Comparison of ENCODE assay signal across 8 mouse cellular contexts in the genomic region with DNA sequence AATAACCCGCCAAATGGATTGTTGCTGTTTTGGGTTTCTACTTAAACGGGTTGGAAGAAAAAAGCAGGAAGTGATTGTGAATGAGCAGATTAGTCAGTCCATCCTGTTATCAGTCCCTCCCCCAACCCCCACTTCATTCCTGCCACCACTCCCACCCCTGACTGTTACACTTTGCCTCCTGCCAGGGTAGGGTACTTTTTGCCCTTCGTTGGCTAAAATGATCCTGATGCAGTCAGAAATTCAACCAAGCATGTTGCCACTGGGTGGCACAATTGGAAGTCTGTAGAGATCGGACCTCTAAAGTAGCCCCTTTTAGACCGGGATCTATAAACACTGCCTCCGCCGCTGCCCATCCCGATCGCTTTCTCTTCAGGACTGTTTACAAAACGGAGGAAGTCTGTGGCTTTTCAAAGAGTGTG.
DNase-seq lines count a peak whose midpoint lies in the region; ATAC-seq and TF ChIP-seq lines count a peak whose summit lies in the region.

No protein-coding gene starts in this region.

- DNase-seq in adrenal gland, postnatal 25 days: peak; percentile 6
- DNase-seq in adrenal gland, adult 18-20 months (ENCODE audit: low spot score in 2 of 2): no peak
- DNase-seq in ES-E14 (ENCODE audit: low read depth, low spot score): peak; percentile 19
- peak; percentile 75 for DNase-seq in forebrain, embryonic 14.5 days (ENCODE audit: low spot score)
- peak; percentile 17 for DNase-seq in kidney, adult 2 months

- no peaks in the 10 kb centered on the region for H3K36me3 ChIP-seq in ES-E14 (ENCODE audit: control insufficient read depth, insufficient read depth, low read length, poor library complexity, severe bottlenecking)
- no peaks in the 10 kb centered on the region for H3K36me3 ChIP-seq in forebrain, embryonic 14.5 days (ENCODE audit: control insufficient read depth, insufficient read depth, low read length)
- no peaks in the 10 kb centered on the region for H3K36me3 ChIP-seq in kidney, adult 2 months (ENCODE audit: control insufficient read depth, insufficient read depth, low read length)
- H3K36me3 ChIP-seq in liver, embryonic 12.5 days: no peaks in the 10 kb centered on the region
- no peaks in the 10 kb centered on the region for H3K36me3 ChIP-seq in neural tube, embryonic 13.5 days

- H3K27ac ChIP-seq in ES-E14 (ENCODE audit: insufficient read depth, low read depth, low read length, poor library complexity, severe bottlenecking): no peak overlapping the region
- H3K27ac ChIP-seq in forebrain, embryonic 14.5 days (ENCODE audit: low read depth, low read length): no peak overlapping the region
- H3K27ac ChIP-seq in kidney, adult 2 months (ENCODE audit: insufficient read depth, low read depth, low read length): no peak overlapping the region
- no peak overlapping the region for H3K27ac ChIP-seq in liver, embryonic 12.5 days
- no peak overlapping the region for H3K27ac ChIP-seq in neural tube, embryonic 13.5 days (replicated peaks)

- peak overlapping the region; percentile 39 for H3K4me2 ChIP-seq in forebrain, embryonic 14.5 days (ENCODE audit: low read length)
- H3K4me2 ChIP-seq in liver, embryonic 12.5 days: peak overlapping the region; percentile 51
- peak overlapping the region; percentile 45 for H3K4me2 ChIP-seq in neural tube, embryonic 13.5 days

- no peaks in the 10 kb centered on the region for H3K9me3 ChIP-seq in ES-E14 (ENCODE audit: control insufficient read depth, insufficient read depth, low read depth, low read length)
- no peaks in the 10 kb centered on the region for H3K9me3 ChIP-seq in forebrain, embryonic 14.5 days (replicated peaks; ENCODE audit: control insufficient read depth, low read length)
- H3K9me3 ChIP-seq in liver, embryonic 12.5 days (replicated peaks): no peaks in the 10 kb centered on the region
- H3K9me3 ChIP-seq in neural tube, embryonic 13.5 days: no peaks in the 10 kb centered on the region; the same call in 1 of the 2 replicates

- in situ Hi-C loops in ES-E14 (cut with MboI; ENCODE audit: low sequenced_read_pairs in 2 of 2, unreplicated experiment in 2 of 2): no loop called here

- no peak; the same call in 1 of the 2 replicates for TF ChIP-seq CTCF in kidney, adult 2 months (conservative IDR thresholded peaks at IDR 0.05; ENCODE audit: insufficient read depth, insufficient read length, low read depth, low read length)

- peaks cover 0 to 4% of the 10 kb centered on the region in 2 experiments; a peak in 1 of 4 replicates for H3K4me1 ChIP-seq in ES-E14 (ENCODE audit: control insufficient read depth in 2 of 2, insufficient read depth in 2 of 2, low read length in 2 of 2, poor library complexity in 1 of 2)
- H3K4me1 ChIP-seq in forebrain, embryonic 14.5 days (ENCODE audit: control insufficient read depth, insufficient read depth, low read length): no peaks in the 10 kb centered on the region
- no peaks in the 10 kb centered on the region for H3K4me1 ChIP-seq in kidney, adult 2 months (ENCODE audit: control insufficient read depth, insufficient read depth, low read length)
- H3K4me1 ChIP-seq in liver, embryonic 12.5 days: peaks cover 34% of the 10 kb centered on the region
- H3K4me1 ChIP-seq in neural tube, embryonic 13.5 days (replicated peaks): peaks cover 6% of the 10 kb centered on the region

- 10% methylated on average over 10 of the region's 10 CpGs for WGBS in forebrain, embryonic 14.5 days
- 13% methylated on average over 10 of the region's 10 CpGs for WGBS in kidney, adult 2 months
- WGBS in liver, embryonic 12.5 days (ENCODE audit: insufficient replicate concordance): 8% methylated on average over 10 of the region's 10 CpGs
- 16% methylated on average over 10 of the region's 10 CpGs for WGBS in neural tube, embryonic 13.5 days

- no peak overlapping the region; a peak in 1 of 4 replicates for H3K4me3 ChIP-seq in ES-E14 (ENCODE audit: insufficient read depth in 1 of 2, low read depth in 1 of 2, low read length in 2 of 2, poor library complexity in 1 of 2, severe bottlenecking in 1 of 2)
- 0 out of 2 replicates have a peak overlapping the region, but pooled peaks have one; percentile 6 for H3K4me3 ChIP-seq in forebrain, embryonic 14.5 days (ENCODE audit: low read depth, low read length)
- H3K4me3 ChIP-seq in kidney, adult 2 months (ENCODE audit: insufficient read depth, low read depth, low read length): no peak overlapping the region
- peak overlapping the region; percentile 25; the same call in 1 of the 2 replicates for H3K4me3 ChIP-seq in liver, embryonic 12.5 days
- peak overlapping the region; percentile 18; the same call in 1 of the 2 replicates for H3K4me3 ChIP-seq in neural tube, embryonic 13.5 days

- TF ChIP-seq POLR2A in kidney, adult 2 months (IDR thresholded peaks at IDR 0.05; ENCODE audit: low read depth, low read length): no peak

- H3K27me3 ChIP-seq in forebrain, embryonic 14.5 days (replicated peaks; ENCODE audit: control insufficient read depth, insufficient read depth, low read length): no peaks in the 10 kb centered on the region
- H3K27me3 ChIP-seq in kidney, adult 2 months (replicated peaks; ENCODE audit: control insufficient read depth, insufficient read depth, low read length): no peaks in the 10 kb centered on the region; the same call in 1 of the 2 replicates
- H3K27me3 ChIP-seq in liver, embryonic 12.5 days (replicated peaks): no peaks in the 10 kb centered on the region
- H3K27me3 ChIP-seq in neural tube, embryonic 13.5 days: 0 out of 2 replicates have a peak, but pooled peaks cover 5% of the 10 kb centered on the region

- no peak for ATAC-seq in forebrain, embryonic 14.5 days
- ATAC-seq in liver, embryonic 12.5 days: no peak
- no peak for ATAC-seq in neural tube, embryonic 13.5 days (ENCODE audit: low read depth)
- no peak for ATAC-seq in erythroid progenitor cell, adult 5-6 weeks (replicated peaks; ENCODE audit: low FRiP score, poor library complexity, severe bottlenecking)

- no peak overlapping the region for H3K9ac ChIP-seq in ES-E14 (ENCODE audit: insufficient read depth, low read depth, low read length, poor library complexity, severe bottlenecking)
- no peak overlapping the region for H3K9ac ChIP-seq in forebrain, embryonic 14.5 days (ENCODE audit: low read length)
- no peak overlapping the region for H3K9ac ChIP-seq in liver, embryonic 12.5 days
- H3K9ac ChIP-seq in neural tube, embryonic 13.5 days: no peak overlapping the region; the same call in 1 of the 2 replicates

TF ChIP-seq in ES-E14, 5 proteins besides CTCF, POLR2A, EP300 and RAD21:
- TF ChIP-seq MAFK (IDR thresholded peaks at IDR 0.05; ENCODE audit: insufficient read depth, low read depth, low read length): no peak
- TF ChIP-seq HCFC1 (IDR thresholded peaks at IDR 0.05; ENCODE audit: borderline replicate concordance, insufficient read depth, low read length): no peak
- TF ChIP-seq ZC3H11A (IDR thresholded peaks at IDR 0.05; ENCODE audit: borderline replicate concordance, low read depth, low read length): no peak
- TF ChIP-seq ZNF384 (IDR thresholded peaks at IDR 0.05; ENCODE audit: low read depth, low read length): no peak
- TF ChIP-seq CHD2 (IDR thresholded peaks at IDR 0.05; ENCODE audit: low read depth, low read length): no peak

Comparison
In these comparisons a context has a peak if more than half of its experiments do, and no peak if none do; other contexts are left out.
1. DNase-seq: peak in adrenal gland, postnatal 25 days (single experiment), ES-E14 (single experiment), forebrain, embryonic 14.5 days (single experiment) and kidney, adult 2 months (single experiment); none in adrenal gland, adult 18-20 months (0 of 2).
2. H3K4me3 ChIP-seq: peak in forebrain, embryonic 14.5 days (single experiment), liver, embryonic 12.5 days (single experiment) and neural tube, embryonic 13.5 days (single experiment); none in ES-E14 (0 of 2) and kidney, adult 2 months (single experiment).
3. Peak in every context shown above with its lines, with median percentiles within 50 percentile points of each other: H3K4me2 ChIP-seq.